Mouse (Mus musculus): ENCODE data around the gene Olfr1394. TPM values are rescaled to one million over a fixed set of nuclear protein-coding genes. Genes with fewer than 3 reads are reported as not detected.

The Olfr1394 gene
- polyA plus RNA-seq, 1 experiment from 2014 or later, result not detected

- Histone ChIP-seq H3K27ac (ENCODE audit: low read depth, low read length) (peak overlapping the region; percentile 99; the same call in 1 of the 2 replicates), H3K9ac (ENCODE audit: low read depth, low read length) (peak overlapping the region; percentile 97), H3K27me3 (ENCODE audit: control insufficient read depth, insufficient read depth, low read length) (no peaks in the 10 kb centered on the region), H3K4me2 (replicated peaks; ENCODE audit: low read depth, low read length) (peak overlapping the region; percentile 75), H3K4me3 (ENCODE audit: low read length) (peak overlapping the region; percentile 88), H3K9me3 (ENCODE audit: control insufficient read depth, low read length) (no peaks in the 10 kb centered on the region), H3K4me1 (ENCODE audit: control insufficient read depth, insufficient read depth, low read length) (peaks cover 6% of the 10 kb centered on the region; the same call in 1 of the 2 replicates), H3K36me3 (ENCODE audit: control insufficient read depth, insufficient read depth, low read length) (peaks cover 9% of the 10 kb centered on the region)
- WGBS, result 39% methylated on average over 2 of the region's 2 CpGs
- no peak for ATAC-seq (ENCODE audit: low FRiP score, low TSS enrichment)
Measured at GRCm38 (mm10) chr11:49202071-49202470, 47.9 kb downstream of the Olfr1394 start.

GRCm38 (mm10) chr11:49202523-49203061 is 48.4 kb downstream of the Olfr1394 start:
- Histone ChIP-seq H3K27me3 (ENCODE audit: control insufficient read depth, insufficient read depth, low read length) (no peaks in the 10 kb centered on the region), H3K4me2 (replicated peaks; ENCODE audit: low read depth, low read length) (peak overlapping the region; percentile 75), H3K9me3 (ENCODE audit: control insufficient read depth, low read length) (no peaks in the 10 kb centered on the region), H3K27ac (ENCODE audit: low read depth, low read length) (peak overlapping the region; percentile 99), H3K9ac (ENCODE audit: low read depth, low read length) (peak overlapping the region; percentile 97), H3K36me3 (ENCODE audit: control insufficient read depth, insufficient read depth, low read length) (peaks cover 9% of the 10 kb centered on the region), H3K4me3 (ENCODE audit: low read length) (peak overlapping the region; percentile 88), H3K4me1 (ENCODE audit: control insufficient read depth, insufficient read depth, low read length) (peaks cover 6% of the 10 kb centered on the region; the same call in 1 of the 2 replicates)
- under 1% methylated on average over 10 of the region's 10 CpGs for WGBS
- ATAC-seq (ENCODE audit: low FRiP score, low TSS enrichment), result peak; percentile 45

GRCm38 (mm10) chr11:49203129-49203768 is 49.1 kb downstream of the Olfr1394 start, which contains the start of gene Zfp62:
Gene Zfp62 (plus strand): TSS chr11:49203292.
- WGBS, result 0% methylated on average over 43 of the region's 47 CpGs
- H3K4me1 ChIP-seq (ENCODE audit: control insufficient read depth, insufficient read depth, low read length), result peaks cover 6% of the 10 kb centered on the region; the same call in 1 of the 2 replicates
- no peaks in the 10 kb centered on the region for H3K27me3 ChIP-seq (ENCODE audit: control insufficient read depth, insufficient read depth, low read length)
- peak within 1 kb of the TSS; percentile 88 for H3K4me3 ChIP-seq (ENCODE audit: low read length)
- H3K9ac ChIP-seq (ENCODE audit: low read depth, low read length), result peak within 1 kb of the TSS; percentile 97
- peaks cover 9% of the 10 kb centered on the region for H3K36me3 ChIP-seq (ENCODE audit: control insufficient read depth, insufficient read depth, low read length)
- peak; percentile 94 for ATAC-seq (ENCODE audit: low FRiP score, low TSS enrichment)
- no peaks in the 10 kb centered on the region for H3K9me3 ChIP-seq (ENCODE audit: control insufficient read depth, low read length)
- H3K27ac ChIP-seq (ENCODE audit: low read depth, low read length), result peak within 1 kb of the TSS; percentile 99
- peak within 1 kb of the TSS; percentile 75 for H3K4me2 ChIP-seq (replicated peaks; ENCODE audit: low read depth, low read length)

GRCm38 (mm10) chr11:49203771-49204497 is 49.8 kb downstream of the Olfr1394 start:
- peak overlapping the region; percentile 75 for H3K4me2 ChIP-seq (replicated peaks; ENCODE audit: low read depth, low read length)
- peaks cover 6% of the 10 kb centered on the region; the same call in 1 of the 2 replicates for H3K4me1 ChIP-seq (ENCODE audit: control insufficient read depth, insufficient read depth, low read length)
- WGBS, result under 1% methylated on average over 24 of the region's 24 CpGs
- H3K27me3 ChIP-seq (ENCODE audit: control insufficient read depth, insufficient read depth, low read length), result no peaks in the 10 kb centered on the region
- peak overlapping the region; percentile 99 for H3K27ac ChIP-seq (ENCODE audit: low read depth, low read length)
- peak; percentile 79 for ATAC-seq (ENCODE audit: low FRiP score, low TSS enrichment)
- peak overlapping the region; percentile 88 for H3K4me3 ChIP-seq (ENCODE audit: low read length)
- H3K36me3 ChIP-seq (ENCODE audit: control insufficient read depth, insufficient read depth, low read length), result peaks cover 9% of the 10 kb centered on the region
- no peaks in the 10 kb centered on the region for H3K9me3 ChIP-seq (ENCODE audit: control insufficient read depth, low read length)
- peak overlapping the region; percentile 97 for H3K9ac ChIP-seq (ENCODE audit: low read depth, low read length)

- Histone ChIP-seq H3K4me2 (replicated peaks; ENCODE audit: low read depth, low read length) (peak overlapping the region; percentile 75), H3K9ac (ENCODE audit: low read depth, low read length) (no peak overlapping the region), H3K36me3 (ENCODE audit: control insufficient read depth, insufficient read depth, low read length) (peaks cover 9% of the 10 kb centered on the region), H3K4me3 (ENCODE audit: low read length) (peak overlapping the region; percentile 88), H3K9me3 (ENCODE audit: control insufficient read depth, low read length) (no peaks in the 10 kb centered on the region), H3K27me3 (ENCODE audit: control insufficient read depth, insufficient read depth, low read length) (no peaks in the 10 kb centered on the region), H3K27ac (ENCODE audit: low read depth, low read length) (no peak overlapping the region), H3K4me1 (ENCODE audit: control insufficient read depth, insufficient read depth, low read length) (peaks cover 6% of the 10 kb centered on the region; the same call in 1 of the 2 replicates)
- no peak for ATAC-seq (ENCODE audit: low FRiP score, low TSS enrichment)
- WGBS, result 77% methylated on average over 6 of the region's 6 CpGs
Measured at GRCm38 (mm10) chr11:49205080-49205590, 51.0 kb downstream of the Olfr1394 start.

- Histone ChIP-seq H3K4me1 (ENCODE audit: control insufficient read depth, insufficient read depth, low read length) (peaks cover 6% of the 10 kb centered on the region; the same call in 1 of the 2 replicates), H3K4me2 (replicated peaks; ENCODE audit: low read depth, low read length) (no peak overlapping the region), H3K9ac (ENCODE audit: low read depth, low read length) (no peak overlapping the region), H3K27ac (ENCODE audit: low read depth, low read length) (no peak overlapping the region), H3K9me3 (ENCODE audit: control insufficient read depth, low read length) (no peaks in the 10 kb centered on the region), H3K4me3 (ENCODE audit: low read length) (no peak overlapping the region), H3K36me3 (ENCODE audit: control insufficient read depth, insufficient read depth, low read length) (peaks cover 9% of the 10 kb centered on the region), H3K27me3 (ENCODE audit: control insufficient read depth, insufficient read depth, low read length) (no peaks in the 10 kb centered on the region)
- ATAC-seq (ENCODE audit: low FRiP score, low TSS enrichment), result no peak
- WGBS, result 94% methylated on average over 1 of the region's 1 CpGs
Measured at GRCm38 (mm10) chr11:49207495-49207894, 53.3 kb downstream of the Olfr1394 start.

Other genes starting within 250 kb of the Olfr1394 start
- gene Psme2b, start 208.2 kb upstream of the Olfr1394 start, polyA plus RNA-seq (2014; fragmentation: Nextera tagmentation; extraction: Ambion mirVana), result 1.9 and 2.5 TPM in 2 replicates
- not detected in 2 replicates for gene Olfr56, start 175.5 kb upstream of the Olfr1394 start, polyA plus RNA-seq (2014; fragmentation: Nextera tagmentation; extraction: Ambion mirVana)
- gene 9930111J21Rik1, start 175.0 kb upstream of the Olfr1394 start, polyA plus RNA-seq (2014; fragmentation: Nextera tagmentation; extraction: Ambion mirVana), result 0.20 and 0.53 TPM in 2 replicates
- not detected in 2 replicates for gene Gm12185, start 162.2 kb upstream of the Olfr1394 start, polyA plus RNA-seq (2014; fragmentation: Nextera tagmentation; extraction: Ambion mirVana)
- 0.15 TPM in 1 of 2 replicates, not detected in the other for gene Tgtp1, start 160.2 kb upstream of the Olfr1394 start, polyA plus RNA-seq (2014; fragmentation: Nextera tagmentation; extraction: Ambion mirVana)
- 0.29 and 0.39 TPM in 2 replicates for gene 9930111J21Rik2, start 103.1 kb upstream of the Olfr1394 start, polyA plus RNA-seq (2014; fragmentation: Nextera tagmentation; extraction: Ambion mirVana)
- 0.20 TPM in 1 of 2 replicates, not detected in the other for gene Tgtp2, start 90.2 kb upstream of the Olfr1394 start, polyA plus RNA-seq (2014; fragmentation: Nextera tagmentation; extraction: Ambion mirVana)
- 1.7 and 2.0 TPM in 2 replicates for gene Ifi47, start 77.8 kb upstream of the Olfr1394 start, polyA plus RNA-seq (2014; fragmentation: Nextera tagmentation; extraction: Ambion mirVana)
- not detected in 2 replicates for gene Olfr1396, start 39.5 kb upstream of the Olfr1394 start, polyA plus RNA-seq (2014; fragmentation: Nextera tagmentation; extraction: Ambion mirVana)
- not detected in 2 replicates for gene Olfr1395, start 12.1 kb upstream of the Olfr1394 start, polyA plus RNA-seq (2014; fragmentation: Nextera tagmentation; extraction: Ambion mirVana)
- 1.6 and 3.1 TPM in 2 replicates for gene Btnl9, start 32.8 kb downstream of the Olfr1394 start, polyA plus RNA-seq (2014; fragmentation: Nextera tagmentation; extraction: Ambion mirVana)
- 27.6 and 51.1 TPM in 2 replicates for gene Zfp62, start 48.9 kb downstream of the Olfr1394 start, polyA plus RNA-seq (2014; fragmentation: Nextera tagmentation; extraction: Ambion mirVana)
- 43.8 and 55.3 TPM in 2 replicates for gene Mgat1, start 89.8 kb downstream of the Olfr1394 start, polyA plus RNA-seq (2014; fragmentation: Nextera tagmentation; extraction: Ambion mirVana)
- not detected in 2 replicates for gene Olfr1393, start 123.9 kb downstream of the Olfr1394 start, polyA plus RNA-seq (2014; fragmentation: Nextera tagmentation; extraction: Ambion mirVana)
- not detected in 2 replicates for gene Olfr1392, start 130.9 kb downstream of the Olfr1394 start, polyA plus RNA-seq (2014; fragmentation: Nextera tagmentation; extraction: Ambion mirVana)
- gene Olfr10, start 150.4 kb downstream of the Olfr1394 start, polyA plus RNA-seq (2014; fragmentation: Nextera tagmentation; extraction: Ambion mirVana), result not detected in 2 replicates
- not detected in 2 replicates for gene Olfr1391, start 168.4 kb downstream of the Olfr1394 start, polyA plus RNA-seq (2014; fragmentation: Nextera tagmentation; extraction: Ambion mirVana)
- gene Olfr1390, start 180.8 kb downstream of the Olfr1394 start, polyA plus RNA-seq (2014; fragmentation: Nextera tagmentation; extraction: Ambion mirVana), result not detected in 2 replicates